Mouse (Mus musculus): ENCODE measurements around the gene Gpr160. TPM values are rescaled to one million over a fixed set of nuclear protein-coding genes. Genes with fewer than 3 reads are reported as not detected.

The Gpr160 gene
- polyA plus RNA-seq, 1 experiment: 0.01 TPM

DNA sequence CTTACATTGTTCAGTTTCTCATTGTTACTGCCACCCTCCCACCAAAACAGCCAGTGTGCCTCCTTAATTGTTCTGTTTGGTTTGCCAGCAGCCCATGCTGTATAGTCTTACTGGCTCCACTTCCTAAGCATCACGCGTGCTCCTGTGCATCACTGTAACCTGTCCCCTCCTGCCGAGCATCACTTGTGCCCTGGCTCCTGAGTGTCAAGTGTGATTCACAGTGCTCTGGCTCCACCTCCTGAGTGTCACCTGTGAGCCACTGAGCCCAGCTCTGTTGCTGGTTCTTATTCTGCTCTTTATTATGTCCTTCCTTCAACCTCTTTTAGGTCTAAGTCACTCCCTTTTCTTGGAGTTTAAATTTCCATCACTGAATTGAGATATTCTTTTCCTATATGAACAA, 31.7 kb downstream of the Gpr160 start:
- H3K4me1 ChIP-seq (ENCODE audit: control insufficient read depth): no peaks in the 10 kb centered on the region
- no peaks in the 10 kb centered on the region for H3K36me3 ChIP-seq (ENCODE audit: control insufficient read depth)
- no peaks in the 10 kb centered on the region; the same call in 1 of the 2 replicates for H3K27me3 ChIP-seq (ENCODE audit: control insufficient read depth)
- TF ChIP-seq TAL1 (IDR thresholded peaks at IDR 0.05; ENCODE audit: low read length) (no peak), GATA1 (IDR thresholded peaks at IDR 0.05; ENCODE audit: low read length) (no peak)
- peaks cover 13% of the 10 kb centered on the region for H3K9me3 ChIP-seq (ENCODE audit: control insufficient read depth, low read length)
- no peak overlapping the region for H3K4me3 ChIP-seq (replicated peaks)

DNA sequence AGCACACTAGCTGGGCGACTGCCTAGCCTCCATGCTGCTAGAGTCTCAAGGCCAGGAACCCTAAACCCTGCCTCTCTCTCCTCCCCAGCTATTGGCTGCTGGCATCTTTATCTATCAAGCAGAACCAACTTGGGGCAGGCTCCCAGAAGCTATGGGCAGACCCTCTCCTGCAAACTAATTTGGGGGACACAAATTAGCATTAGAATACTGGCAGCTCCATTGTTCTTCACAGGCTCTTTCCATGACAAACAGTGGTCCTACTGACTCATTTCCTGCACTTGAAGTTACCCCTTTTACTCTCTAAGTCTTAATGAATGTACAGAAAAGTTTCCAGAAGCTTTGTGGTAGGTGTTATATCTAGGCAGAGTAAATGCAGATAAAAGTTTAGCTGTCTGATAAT, 33.3 kb downstream of the Gpr160 start:
- Histone ChIP-seq H3K9me3 (ENCODE audit: control insufficient read depth, low read length) (peaks cover 5% of the 10 kb centered on the region), H3K4me3 (replicated peaks) (no peak overlapping the region), H3K27me3 (ENCODE audit: control insufficient read depth) (no peaks in the 10 kb centered on the region; the same call in 1 of the 2 replicates), H3K4me1 (ENCODE audit: control insufficient read depth) (no peaks in the 10 kb centered on the region), H3K36me3 (ENCODE audit: control insufficient read depth) (no peaks in the 10 kb centered on the region)
- TF ChIP-seq GATA1 (IDR thresholded peaks at IDR 0.05; ENCODE audit: low read length) (no peak), TAL1 (IDR thresholded peaks at IDR 0.05; ENCODE audit: low read length) (no peak)

DNA sequence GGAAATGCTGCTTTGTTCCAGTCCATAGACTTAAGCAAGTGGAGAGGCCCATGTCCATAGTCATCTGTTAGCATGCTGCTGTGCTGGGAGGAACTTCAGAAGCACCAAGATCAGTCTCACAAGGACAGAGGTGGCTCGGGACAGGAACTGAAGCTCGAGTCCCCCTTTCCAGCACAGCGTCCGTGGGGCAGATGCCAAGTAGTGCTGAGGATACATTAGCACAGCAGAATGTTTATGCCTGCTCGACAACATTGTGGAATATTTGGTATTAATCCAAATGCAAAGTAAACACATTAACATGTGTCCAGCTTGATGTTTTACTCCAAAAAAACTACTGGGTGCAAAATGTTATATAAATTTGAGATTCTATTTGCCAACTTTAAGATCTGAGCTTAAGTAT, 41.0 kb downstream of the Gpr160 start:
- H3K9me3 ChIP-seq (ENCODE audit: control insufficient read depth, low read length): no peaks in the 10 kb centered on the region
- peaks cover 40% of the 10 kb centered on the region for H3K36me3 ChIP-seq (ENCODE audit: control insufficient read depth)
- TF ChIP-seq TAL1 (IDR thresholded peaks at IDR 0.05; ENCODE audit: low read length): no peak
- TF ChIP-seq GATA1 (IDR thresholded peaks at IDR 0.05; ENCODE audit: low read length): no peak
- H3K27me3 ChIP-seq (ENCODE audit: control insufficient read depth): no peaks in the 10 kb centered on the region
- no peak overlapping the region for H3K4me3 ChIP-seq (replicated peaks)
- no peaks in the 10 kb centered on the region for H3K4me1 ChIP-seq (ENCODE audit: control insufficient read depth)

DNA sequence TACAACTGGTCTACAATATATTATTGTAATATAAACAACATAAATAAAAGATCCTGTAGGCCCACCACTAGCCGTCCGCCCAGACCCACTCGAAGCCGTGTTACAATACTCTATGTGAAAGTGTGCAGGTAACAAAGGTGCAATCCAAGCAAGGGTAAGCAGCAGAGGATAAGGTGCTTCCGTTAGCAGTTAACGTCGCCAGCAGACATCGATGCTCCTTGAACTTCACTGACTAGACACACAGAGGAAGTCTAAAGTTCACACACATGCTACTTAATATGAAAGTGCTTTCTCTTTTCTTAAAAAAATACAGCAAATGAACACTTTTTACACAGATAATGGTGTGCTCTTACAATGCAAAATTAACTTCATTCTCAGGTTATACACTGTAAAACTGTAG, 43.7 kb downstream of the Gpr160 start:
- H3K9me3 ChIP-seq (ENCODE audit: control insufficient read depth, low read length): no peaks in the 10 kb centered on the region
- H3K4me1 ChIP-seq (ENCODE audit: control insufficient read depth): no peaks in the 10 kb centered on the region
- H3K4me3 ChIP-seq (replicated peaks): no peak overlapping the region
- no peaks in the 10 kb centered on the region for H3K27me3 ChIP-seq (ENCODE audit: control insufficient read depth)
- H3K36me3 ChIP-seq (ENCODE audit: control insufficient read depth): peaks cover 54% of the 10 kb centered on the region
- TF ChIP-seq GATA1 (IDR thresholded peaks at IDR 0.05; ENCODE audit: low read length) (no peak), TAL1 (IDR thresholded peaks at IDR 0.05; ENCODE audit: low read length) (no peak)

DNA sequence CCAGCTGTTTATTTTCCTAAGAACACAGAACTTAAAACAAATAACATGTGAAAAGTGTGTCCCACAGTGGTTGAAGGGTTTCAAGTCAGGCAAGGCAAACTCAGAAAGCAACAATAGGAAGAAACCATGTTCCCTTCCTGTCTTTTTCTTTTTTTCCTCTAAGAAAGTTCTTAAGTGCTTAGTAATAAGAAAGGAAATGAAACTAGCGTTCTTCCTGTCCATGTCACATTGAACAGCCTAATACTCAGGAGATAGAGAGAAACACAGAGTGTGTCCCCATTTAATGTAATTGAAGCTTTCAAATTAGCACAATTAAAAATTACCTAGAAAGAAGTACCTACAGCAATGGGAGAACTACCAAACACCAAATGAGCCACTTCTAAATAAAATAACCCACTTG, 48.9 kb downstream of the Gpr160 start:
- no peaks in the 10 kb centered on the region for H3K27me3 ChIP-seq (ENCODE audit: control insufficient read depth)
- H3K4me3 ChIP-seq (replicated peaks): no peak overlapping the region
- no peaks in the 10 kb centered on the region for H3K9me3 ChIP-seq (ENCODE audit: control insufficient read depth, low read length)
- H3K4me1 ChIP-seq (ENCODE audit: control insufficient read depth): no peaks in the 10 kb centered on the region
- TF ChIP-seq GATA1 (IDR thresholded peaks at IDR 0.05; ENCODE audit: low read length): no peak
- TF ChIP-seq TAL1 (IDR thresholded peaks at IDR 0.05; ENCODE audit: low read length): no peak
- H3K36me3 ChIP-seq (ENCODE audit: control insufficient read depth): peaks cover 72% of the 10 kb centered on the region

DNA sequence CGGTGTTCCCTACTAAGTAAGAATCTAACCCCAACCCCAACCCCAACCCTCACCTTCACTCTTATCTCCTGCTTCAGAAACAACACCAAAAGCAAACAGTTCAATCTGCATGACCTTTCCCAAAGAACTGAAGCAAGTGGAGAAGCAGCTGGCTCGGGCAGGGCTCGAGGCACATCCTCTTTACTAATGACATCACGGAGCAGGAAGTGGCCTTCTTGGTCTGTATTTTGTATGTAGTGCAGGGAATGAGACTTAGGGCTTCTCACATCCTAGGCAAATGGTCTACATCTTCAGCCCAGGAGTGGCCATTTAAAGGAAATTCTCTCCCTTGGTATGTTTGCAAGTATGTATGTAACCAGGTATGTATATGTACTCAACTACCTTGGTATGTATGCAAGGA, 61.4 kb downstream of the Gpr160 start:
- H3K9me3 ChIP-seq (ENCODE audit: control insufficient read depth, low read length): no peaks in the 10 kb centered on the region; the same call in 1 of the 2 replicates
- H3K27me3 ChIP-seq (ENCODE audit: control insufficient read depth): no peaks in the 10 kb centered on the region
- no peaks in the 10 kb centered on the region for H3K4me1 ChIP-seq (ENCODE audit: control insufficient read depth)
- H3K4me3 ChIP-seq (replicated peaks): no peak overlapping the region
- H3K36me3 ChIP-seq (ENCODE audit: control insufficient read depth): peaks cover 63% of the 10 kb centered on the region
- TF ChIP-seq GATA1 (IDR thresholded peaks at IDR 0.05; ENCODE audit: low read length): no peak
- TF ChIP-seq TAL1 (IDR thresholded peaks at IDR 0.05; ENCODE audit: low read length): no peak

DNA sequence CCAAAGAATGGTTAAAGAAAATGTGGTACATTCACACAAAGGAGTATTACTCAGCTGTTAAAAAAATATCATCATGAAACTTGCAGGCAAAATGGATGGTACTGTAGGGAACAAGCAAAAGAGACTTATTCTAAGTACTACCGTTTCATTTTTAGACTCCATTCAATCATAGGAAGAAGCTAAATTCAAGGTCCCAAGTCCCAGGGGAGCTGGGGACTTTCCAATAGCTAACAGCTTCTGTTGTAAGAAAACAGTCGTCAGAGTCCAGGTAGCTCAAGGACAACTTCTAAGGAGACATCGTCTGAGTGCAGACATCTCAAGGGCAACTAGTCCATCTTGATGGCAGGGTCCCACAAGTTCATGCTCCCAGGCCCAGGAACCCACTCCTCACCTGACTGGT, 71.9 kb downstream of the Gpr160 start:
- TF ChIP-seq TAL1 (IDR thresholded peaks at IDR 0.05; ENCODE audit: low read length): no peak
- TF ChIP-seq GATA1 (IDR thresholded peaks at IDR 0.05; ENCODE audit: low read length): no peak
- H3K27me3 ChIP-seq (ENCODE audit: control insufficient read depth): no peaks in the 10 kb centered on the region
- no peak overlapping the region for H3K4me3 ChIP-seq (replicated peaks)
- H3K9me3 ChIP-seq (ENCODE audit: control insufficient read depth, low read length): no peaks in the 10 kb centered on the region
- H3K36me3 ChIP-seq (ENCODE audit: control insufficient read depth): peaks cover 41% of the 10 kb centered on the region
- H3K4me1 ChIP-seq (ENCODE audit: control insufficient read depth): no peaks in the 10 kb centered on the region

DNA sequence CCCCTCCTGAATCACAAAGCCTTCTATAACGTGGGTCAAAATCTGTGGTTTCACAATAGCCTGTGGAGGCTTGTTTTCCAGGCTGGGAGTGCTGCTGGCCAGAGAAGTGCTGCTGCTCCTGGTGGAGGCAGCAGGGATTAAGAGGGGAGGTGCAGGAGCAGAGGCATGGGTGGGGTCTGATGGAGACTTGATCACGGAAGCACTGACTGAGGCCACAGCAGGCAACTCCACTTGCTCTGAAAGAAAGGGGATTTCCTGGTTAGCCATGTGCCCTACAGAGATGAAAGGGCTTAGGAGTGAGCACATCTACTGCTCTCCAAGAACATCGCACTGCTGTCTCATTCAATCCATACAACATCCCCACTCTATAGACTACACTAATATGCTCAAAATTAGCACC, 74.1 kb downstream of the Gpr160 start:
- Histone ChIP-seq H3K4me3 (replicated peaks) (no peak overlapping the region), H3K4me1 (ENCODE audit: control insufficient read depth) (no peaks in the 10 kb centered on the region), H3K9me3 (ENCODE audit: control insufficient read depth, low read length) (no peaks in the 10 kb centered on the region), H3K27me3 (ENCODE audit: control insufficient read depth) (no peaks in the 10 kb centered on the region), H3K36me3 (ENCODE audit: control insufficient read depth) (peaks cover 41% of the 10 kb centered on the region)
- TF ChIP-seq TAL1 (IDR thresholded peaks at IDR 0.05; ENCODE audit: low read length): no peak
- TF ChIP-seq GATA1 (IDR thresholded peaks at IDR 0.05; ENCODE audit: low read length): no peak

DNA sequence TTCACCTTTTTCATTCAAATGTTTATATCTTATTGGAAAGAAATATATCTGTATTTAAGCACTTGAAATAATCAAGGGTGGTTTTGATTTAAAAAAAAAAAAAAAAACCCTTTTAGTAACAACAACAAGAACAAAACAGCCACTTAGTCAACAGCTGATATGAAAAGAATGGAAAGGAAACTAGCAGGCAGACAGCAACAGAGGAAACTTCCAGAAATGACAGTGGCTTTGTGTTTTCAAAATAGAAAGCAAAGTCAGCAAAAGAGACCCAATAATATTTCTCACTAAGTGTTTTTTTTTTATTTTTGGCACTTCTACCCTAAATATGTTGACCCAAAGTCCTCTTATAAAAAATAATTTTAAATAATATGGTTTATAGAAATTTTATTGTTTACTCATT, 78.6 kb downstream of the Gpr160 start:
- Histone ChIP-seq H3K36me3 (ENCODE audit: control insufficient read depth) (peaks cover 55% of the 10 kb centered on the region), H3K4me3 (replicated peaks) (no peak overlapping the region), H3K4me1 (ENCODE audit: control insufficient read depth) (no peaks in the 10 kb centered on the region), H3K9me3 (ENCODE audit: control insufficient read depth, low read length) (no peaks in the 10 kb centered on the region), H3K27me3 (ENCODE audit: control insufficient read depth) (no peaks in the 10 kb centered on the region)
- TF ChIP-seq TAL1 (IDR thresholded peaks at IDR 0.05; ENCODE audit: low read length): no peak
- TF ChIP-seq GATA1 (IDR thresholded peaks at IDR 0.05; ENCODE audit: low read length): no peak

Other genes starting within 250 kb of the Gpr160 start
- 0.03 TPM in 1 of 2 replicates, not detected in the other for gene Lrriq4, start 211.4 kb upstream of the Gpr160 start, polyA plus RNA-seq (2012)
- not detected in 2 replicates for gene Lrrc34, start 208.1 kb upstream of the Gpr160 start, polyA plus RNA-seq (2012)
- not detected in 2 replicates for gene Lrrc31, start 156.1 kb upstream of the Gpr160 start, polyA plus RNA-seq (2012)
- not detected in 2 replicates for gene Samd7, start 109.7 kb upstream of the Gpr160 start, polyA plus RNA-seq (2012)
- gene Sec62, start 63.1 kb upstream of the Gpr160 start, polyA plus RNA-seq (2012): 9.4 and 10.1 TPM in 2 replicates
- gene Phc3, start 113.5 kb downstream of the Gpr160 start, polyA plus RNA-seq (2012): 0.08 and 0.09 TPM in 2 replicates
- 0.02 and 0.10 TPM in 2 replicates for gene Prkci, start 139.8 kb downstream of the Gpr160 start, polyA plus RNA-seq (2012)
- 0.15 and 0.19 TPM in 2 replicates for gene Skil, start 239.1 kb downstream of the Gpr160 start, polyA plus RNA-seq (2012)

Measured in erythroblast, embryonic 14.5 days (primary cell).